Mouse (Mus musculus): Measurements from ENCODE around the gene Grhl1. TPM values are rescaled to one million over a fixed set of nuclear protein-coding genes. Genes with fewer than 3 reads are reported as not detected.
A peak's percentile ranks its signal among the peaks of the same experiment; 100 is the strongest.

Gene Grhl1
- polyA plus RNA-seq, 2 experiments, result 0.20 to 0.45 TPM

GRCm38 (mm10) chr12:24599366-24599895, 27.3 kb downstream of the Grhl1 start:
- Histone ChIP-seq H3K27ac (no peak overlapping the region), H3K4me2 (ENCODE audit: low read depth) (no peak overlapping the region), H3K9ac (replicated peaks) (no peak overlapping the region), H3K4me1 (replicated peaks; ENCODE audit: control insufficient read depth in 2 of 2, insufficient read depth in 2 of 2, low read length in 1 of 2) (no peaks in the 10 kb centered on the region), H3K9me3 (ENCODE audit: control insufficient read depth, low read length) (no peaks in the 10 kb centered on the region), H3K27me3 (ENCODE audit: control insufficient read depth, insufficient read depth, low read length) (no peaks in the 10 kb centered on the region), H3K36me3 (replicated peaks; ENCODE audit: control insufficient read depth, insufficient read depth, low read depth) (no peaks in the 10 kb centered on the region), H3K4me3 (ENCODE audit: insufficient read depth in 1 of 2, low read depth in 2 of 2, low read length in 2 of 2) (no peak overlapping the region)
- ATAC-seq (ENCODE audit: insufficient read depth), result no peak
- TF ChIP-seq EP300 (IDR thresholded peaks at IDR 0.05; ENCODE audit: low read depth) (no peak), CTCF (IDR thresholded peaks at IDR 0.05; ENCODE audit: low read depth) (no peak)
- no peak for DNase-seq (ENCODE audit: low read depth in 3 of 3, low spot score in 3 of 3)
- 58% methylated on average over 8 of the region's 8 CpGs for WGBS (ENCODE audit: insufficient replicate concordance)

- Histone ChIP-seq H3K9me3 (ENCODE audit: control insufficient read depth, low read length) (no peaks in the 10 kb centered on the region), H3K4me2 (ENCODE audit: low read depth) (no peak overlapping the region), H3K9ac (replicated peaks) (no peak overlapping the region), H3K27me3 (ENCODE audit: control insufficient read depth, insufficient read depth, low read length) (no peaks in the 10 kb centered on the region), H3K27ac (no peak overlapping the region), H3K4me3 (ENCODE audit: insufficient read depth in 1 of 2, low read depth in 2 of 2, low read length in 2 of 2) (no peak overlapping the region), H3K36me3 (replicated peaks; ENCODE audit: control insufficient read depth, insufficient read depth, low read depth) (no peaks in the 10 kb centered on the region), H3K4me1 (replicated peaks; ENCODE audit: control insufficient read depth in 2 of 2, insufficient read depth in 2 of 2, low read length in 1 of 2) (no peaks in the 10 kb centered on the region)
- no peak for DNase-seq (ENCODE audit: low read depth in 3 of 3, low spot score in 3 of 3)
- 71% methylated on average over 7 of the region's 7 CpGs for WGBS (ENCODE audit: insufficient replicate concordance)
- no peak for ATAC-seq (ENCODE audit: insufficient read depth)
- no peak for TF ChIP-seq EP300 (IDR thresholded peaks at IDR 0.05; ENCODE audit: low read depth)
- TF ChIP-seq CTCF (IDR thresholded peaks at IDR 0.05; ENCODE audit: low read depth), result no peak
These were observed 28.0 kb downstream of the Grhl1 start for GRCm38 (mm10) chr12:24600074-24600473.

GRCm38 (mm10) chr12:24600806-24601205, 28.7 kb downstream of the Grhl1 start:
- no peak overlapping the region for H3K4me2 ChIP-seq (ENCODE audit: low read depth)
- no peaks in the 10 kb centered on the region for H3K36me3 ChIP-seq (replicated peaks; ENCODE audit: control insufficient read depth, insufficient read depth, low read depth)
- H3K4me1 ChIP-seq (replicated peaks; ENCODE audit: control insufficient read depth in 2 of 2, insufficient read depth in 2 of 2, low read length in 1 of 2), result no peaks in the 10 kb centered on the region
- H3K27me3 ChIP-seq (ENCODE audit: control insufficient read depth, insufficient read depth, low read length), result no peaks in the 10 kb centered on the region
- H3K4me3 ChIP-seq (ENCODE audit: insufficient read depth in 1 of 2, low read depth in 2 of 2, low read length in 2 of 2), result no peak overlapping the region
- H3K9me3 ChIP-seq (ENCODE audit: control insufficient read depth, low read length), result no peaks in the 10 kb centered on the region
- ATAC-seq (ENCODE audit: insufficient read depth) (peak; percentile 72), DNase-seq (ENCODE audit: low read depth in 3 of 3, low spot score in 3 of 3) (peak; percentile 40 to 49 (median 47))
- TF ChIP-seq EP300 (IDR thresholded peaks at IDR 0.05; ENCODE audit: low read depth) (no peak), CTCF (IDR thresholded peaks at IDR 0.05; ENCODE audit: low read depth) (peak; percentile 94)
- WGBS (ENCODE audit: insufficient replicate concordance), result 4% methylated on average over 9 of the region's 9 CpGs
- H3K27ac ChIP-seq, result no peak overlapping the region
- H3K9ac ChIP-seq (replicated peaks), result no peak overlapping the region

- Histone ChIP-seq H3K9me3 (ENCODE audit: control insufficient read depth, low read length) (no peaks in the 10 kb centered on the region), H3K36me3 (replicated peaks; ENCODE audit: control insufficient read depth, insufficient read depth, low read depth) (no peaks in the 10 kb centered on the region), H3K4me1 (replicated peaks; ENCODE audit: control insufficient read depth in 2 of 2, insufficient read depth in 2 of 2, low read length in 1 of 2) (no peaks in the 10 kb centered on the region), H3K27ac (no peak overlapping the region), H3K9ac (replicated peaks) (no peak overlapping the region), H3K4me3 (ENCODE audit: insufficient read depth in 1 of 2, low read depth in 2 of 2, low read length in 2 of 2) (no peak overlapping the region), H3K4me2 (ENCODE audit: low read depth) (no peak overlapping the region), H3K27me3 (ENCODE audit: control insufficient read depth, insufficient read depth, low read length) (no peaks in the 10 kb centered on the region)
- DNase-seq (ENCODE audit: low read depth in 3 of 3, low spot score in 3 of 3), result peak; percentile 37 to 47 (median 38)
- ATAC-seq (ENCODE audit: insufficient read depth), result no peak
- TF ChIP-seq EP300 (IDR thresholded peaks at IDR 0.05; ENCODE audit: low read depth), result no peak
- TF ChIP-seq CTCF (IDR thresholded peaks at IDR 0.05; ENCODE audit: low read depth), result peak; percentile 88
- WGBS (ENCODE audit: insufficient replicate concordance), result 32% methylated on average over 2 of the region's 2 CpGs
These were observed 31.2 kb downstream of the Grhl1 start for GRCm38 (mm10) chr12:24603266-24603665.

GRCm38 (mm10) chr12:24606166-24606565, 34.1 kb downstream of the Grhl1 start:
- DNase-seq (ENCODE audit: low read depth in 3 of 3, low spot score in 3 of 3), result no peak
- WGBS (ENCODE audit: insufficient replicate concordance), result 71% methylated on average over 10 of the region's 10 CpGs
- no peak overlapping the region for H3K27ac ChIP-seq
- H3K27me3 ChIP-seq (ENCODE audit: control insufficient read depth, insufficient read depth, low read length), result no peaks in the 10 kb centered on the region
- H3K9me3 ChIP-seq (ENCODE audit: control insufficient read depth, low read length), result no peaks in the 10 kb centered on the region
- ATAC-seq (ENCODE audit: insufficient read depth), result no peak
- no peak overlapping the region for H3K4me3 ChIP-seq (ENCODE audit: insufficient read depth in 1 of 2, low read depth in 2 of 2, low read length in 2 of 2)
- H3K4me2 ChIP-seq (ENCODE audit: low read depth), result no peak overlapping the region
- no peaks in the 10 kb centered on the region for H3K4me1 ChIP-seq (replicated peaks; ENCODE audit: control insufficient read depth in 2 of 2, insufficient read depth in 2 of 2, low read length in 1 of 2)
- no peak overlapping the region for H3K9ac ChIP-seq (replicated peaks)
- H3K36me3 ChIP-seq (replicated peaks; ENCODE audit: control insufficient read depth, insufficient read depth, low read depth), result no peaks in the 10 kb centered on the region
- TF ChIP-seq CTCF (IDR thresholded peaks at IDR 0.05; ENCODE audit: low read depth) (no peak), EP300 (IDR thresholded peaks at IDR 0.05; ENCODE audit: low read depth) (no peak)

Measured in liver, embryonic 14.5 days (tissue).